Mouse (Mus musculus): ENCODE results near the gene Gsn.

- no peak for TF ChIP-seq CTCF (conservative IDR thresholded peaks at IDR 0.05 in 1 of 2, IDR thresholded peaks at IDR 0.05 in 1 of 2; ENCODE audit: low read depth in 2 of 2, low read length in 2 of 2)
- TF ChIP-seq ZKSCAN1 (IDR thresholded peaks at IDR 0.05; ENCODE audit: borderline replicate concordance, low read depth, low read length) = no peak
- no peak for TF ChIP-seq MXI1 (IDR thresholded peaks at IDR 0.05; ENCODE audit: low read depth, low read length)
- TF ChIP-seq GABPA (IDR thresholded peaks at IDR 0.05; ENCODE audit: insufficient replicate concordance, low read depth, low read length) = no peak
- no peak for TF ChIP-seq POLR2A (IDR thresholded peaks at IDR 0.05; ENCODE audit: low read depth, low read length)
- no peak for TF ChIP-seq MAFK (IDR thresholded peaks at IDR 0.05; ENCODE audit: insufficient replicate concordance, low read length)
- no peak for TF ChIP-seq NRF1 (IDR thresholded peaks at IDR 0.05; ENCODE audit: low read depth, low read length)
- no peak for TF ChIP-seq NELFE (IDR thresholded peaks at IDR 0.05; ENCODE audit: low read depth, low read length)
- TF ChIP-seq RCOR1 (conservative IDR thresholded peaks at IDR 0.05; ENCODE audit: low read depth, low read length) = no peak
- no peak for TF ChIP-seq CHD2 (IDR thresholded peaks at IDR 0.05; ENCODE audit: low read length)
- TF ChIP-seq BHLHE40 (IDR thresholded peaks at IDR 0.05; ENCODE audit: low read depth, low read length) = no peak
- TF ChIP-seq MAX (IDR thresholded peaks at IDR 0.05; ENCODE audit: low read length) = no peak
Observed at GRCm38 (mm10) chr2:35273536-35273935, 17.4 kb downstream of the Gsn start.
